Mouse (Mus musculus): ENCODE results near the gene Trpc7. TPM values are rescaled to one million over a fixed set of nuclear protein-coding genes. Genes with fewer than 3 reads are reported as not detected.

Gene Trpc7
- polyA plus RNA-seq, 1 experiment from 2014 or later: 3.7 TPM

DNA sequence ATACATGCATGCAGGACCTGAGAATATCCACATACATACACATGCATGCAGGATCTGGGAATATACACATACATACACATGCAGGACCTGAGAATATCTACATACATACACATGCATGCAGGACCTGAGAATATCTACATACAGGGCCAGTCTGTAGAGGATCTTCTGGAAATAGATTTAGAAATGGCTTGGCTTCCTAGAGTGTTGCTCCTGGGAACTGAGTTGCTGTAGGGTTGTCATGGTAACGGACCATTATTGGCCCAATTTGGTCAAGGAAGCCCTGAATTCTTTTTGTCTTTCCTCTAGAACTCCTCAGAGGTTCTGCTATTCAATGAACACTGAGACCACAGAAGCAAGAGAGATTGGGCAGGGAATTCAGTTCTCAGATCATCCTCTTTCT lies 113.2 kb downstream of the Trpc7 start:
- no peaks in the 10 kb centered on the region for H3K27me3 ChIP-seq
- no peaks in the 10 kb centered on the region for H3K9me3 ChIP-seq
- no peak overlapping the region for H3K27ac ChIP-seq (replicated peaks)
- H3K36me3 ChIP-seq: no peaks in the 10 kb centered on the region
- no peak overlapping the region for H3K4me2 ChIP-seq (replicated peaks)
- H3K4me1 ChIP-seq: peaks cover 10% of the 10 kb centered on the region
- H3K4me3 ChIP-seq: no peak overlapping the region
- ATAC-seq (replicated peaks): no peak
- WGBS: 90% methylated on average over 1 of the region's 1 CpGs
- no peak overlapping the region for H3K9ac ChIP-seq (replicated peaks)

DNA sequence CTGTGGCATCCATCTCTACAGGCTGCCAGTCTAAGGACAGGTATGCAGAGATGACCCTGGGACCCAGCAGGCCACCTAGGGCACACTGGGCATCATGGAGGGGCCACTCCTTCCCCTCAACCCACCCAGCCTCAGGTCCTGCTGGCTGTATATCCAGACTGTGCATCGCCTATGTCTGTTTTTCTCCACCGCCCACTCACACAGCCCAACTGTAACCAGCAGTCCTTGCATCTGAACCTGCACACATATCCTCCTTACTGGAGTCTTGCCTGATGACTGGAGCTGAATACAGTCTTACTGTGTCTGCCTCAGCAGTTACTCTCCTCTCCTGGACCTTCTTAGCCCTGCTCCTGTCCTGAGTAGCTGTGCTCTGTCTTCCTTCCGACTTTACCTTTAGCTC lies 114.1 kb downstream of the Trpc7 start:
- no peaks in the 10 kb centered on the region for H3K27me3 ChIP-seq
- no peak overlapping the region for H3K4me2 ChIP-seq (replicated peaks)
- H3K9me3 ChIP-seq: no peaks in the 10 kb centered on the region
- peaks cover 10% of the 10 kb centered on the region for H3K4me1 ChIP-seq
- 95% methylated on average over 3 of the region's 3 CpGs for WGBS
- H3K4me3 ChIP-seq: no peak overlapping the region
- ATAC-seq (replicated peaks): no peak
- no peak overlapping the region for H3K27ac ChIP-seq (replicated peaks)
- H3K9ac ChIP-seq (replicated peaks): no peak overlapping the region
- no peaks in the 10 kb centered on the region for H3K36me3 ChIP-seq

DNA sequence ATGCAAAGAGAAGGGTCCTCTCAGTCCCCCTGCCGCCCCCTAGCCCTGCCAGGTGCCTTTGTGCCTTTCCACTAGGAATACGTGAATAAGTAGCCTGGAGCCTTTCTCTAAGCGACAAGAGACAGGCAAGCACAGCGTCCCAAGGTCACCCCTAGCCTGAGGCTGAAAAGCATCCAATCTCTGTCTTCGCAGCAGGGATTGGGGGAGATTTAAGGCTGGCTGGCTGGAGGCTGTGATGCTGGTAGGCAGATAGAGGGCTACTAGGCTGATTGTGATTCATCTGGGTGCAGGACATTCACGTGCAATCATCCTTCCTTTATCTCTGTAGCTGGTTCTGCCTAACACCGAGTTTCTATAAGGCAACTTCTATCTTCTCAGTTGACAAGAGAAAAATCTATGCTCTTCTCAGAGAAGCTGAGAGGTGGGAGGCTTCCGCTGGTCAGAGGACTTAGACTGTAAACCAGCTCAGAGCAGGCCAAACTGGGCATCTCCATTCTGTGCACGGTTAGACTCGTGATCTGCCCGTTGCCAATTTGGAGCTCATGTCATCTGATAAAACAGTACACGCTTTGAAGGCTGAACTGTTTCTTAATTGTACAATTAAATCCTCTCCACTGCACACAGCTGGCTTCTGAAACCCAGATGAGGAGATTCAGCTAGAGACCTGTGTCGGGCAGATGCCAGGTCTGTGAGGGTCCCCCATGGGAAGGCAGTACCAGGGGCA lies 114.9 kb downstream of the Trpc7 start:
- Histone ChIP-seq H3K9me3 (no peaks in the 10 kb centered on the region), H3K4me2 (replicated peaks) (no peak overlapping the region), H3K4me3 (no peak overlapping the region), H3K36me3 (no peaks in the 10 kb centered on the region), H3K4me1 (peaks cover 10% of the 10 kb centered on the region), H3K27ac (replicated peaks) (peak overlapping the region; percentile 46), H3K9ac (replicated peaks) (no peak overlapping the region), H3K27me3 (no peaks in the 10 kb centered on the region)
- 39% methylated on average over 13 of the region's 13 CpGs for WGBS
- 0 out of 2 replicates have a peak, but pooled peaks have one; percentile 15 for ATAC-seq (replicated peaks)

DNA sequence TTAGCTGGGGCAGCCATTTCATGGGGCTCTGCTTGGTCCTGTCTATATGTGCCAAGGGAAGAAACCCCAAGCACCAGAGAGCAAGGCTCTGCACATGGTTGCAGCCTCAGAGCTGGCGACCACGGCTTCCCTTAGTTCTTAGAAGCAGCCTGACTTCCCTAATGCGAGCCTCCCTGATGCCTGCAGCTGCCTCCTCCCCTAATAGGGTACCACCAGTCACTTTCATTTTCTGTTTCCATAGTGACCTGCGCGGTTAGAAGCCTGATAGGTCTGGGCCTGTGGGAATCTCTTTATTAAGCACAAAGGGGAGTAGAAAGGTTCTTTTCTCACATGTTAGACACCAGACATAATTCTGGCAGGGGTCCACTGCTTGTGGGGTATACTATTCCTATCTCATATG lies 121.5 kb downstream of the Trpc7 start:
- Histone ChIP-seq H3K9me3 (no peaks in the 10 kb centered on the region), H3K27me3 (no peaks in the 10 kb centered on the region), H3K9ac (replicated peaks) (no peak overlapping the region), H3K27ac (replicated peaks) (peak overlapping the region; percentile 78), H3K4me1 (peaks cover 35% of the 10 kb centered on the region), H3K4me2 (replicated peaks) (peak overlapping the region; percentile 16; the same call in 1 of the 2 replicates), H3K4me3 (no peak overlapping the region), H3K36me3 (no peaks in the 10 kb centered on the region)
- peak; percentile 74 for ATAC-seq (replicated peaks)
- 4% methylated on average over 5 of the region's 5 CpGs for WGBS

DNA sequence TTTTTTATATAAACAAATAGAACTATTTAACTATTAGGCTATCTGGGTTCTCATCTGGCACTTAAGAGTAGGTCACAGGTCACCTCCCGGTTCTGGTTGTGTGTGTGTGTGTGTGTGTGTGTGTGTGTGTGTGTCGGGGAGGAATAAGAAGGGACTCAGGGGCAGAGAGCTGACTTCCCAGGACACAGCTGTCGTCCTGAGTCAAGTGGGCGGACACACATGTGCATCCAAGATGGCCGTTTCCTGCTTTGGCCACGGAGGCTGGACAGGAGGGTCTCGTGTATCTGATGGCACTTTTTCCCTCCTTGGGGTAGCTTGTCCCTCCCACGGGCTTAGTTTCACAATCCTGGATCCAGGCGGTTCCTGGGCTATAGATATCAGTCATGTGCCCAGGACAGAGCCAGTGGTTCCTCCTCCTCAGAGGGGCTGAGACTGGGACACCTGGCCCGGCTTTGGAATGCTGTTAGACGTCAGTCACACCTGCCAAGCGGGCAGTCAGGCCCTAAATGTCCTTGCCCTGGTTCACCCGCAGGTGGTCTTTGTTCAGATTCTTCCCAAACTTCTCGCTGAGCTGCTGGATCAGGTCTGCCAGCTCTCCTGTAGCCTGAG lies 122.4 kb downstream of the Trpc7 start:
- Histone ChIP-seq H3K4me1 (peaks cover 39% of the 10 kb centered on the region), H3K9ac (replicated peaks) (no peak overlapping the region), H3K27ac (replicated peaks) (peak overlapping the region; percentile 78), H3K9me3 (no peaks in the 10 kb centered on the region), H3K36me3 (no peaks in the 10 kb centered on the region), H3K4me3 (no peak overlapping the region), H3K4me2 (replicated peaks) (no peak overlapping the region), H3K27me3 (no peaks in the 10 kb centered on the region)
- 68% methylated on average over 14 of the region's 14 CpGs for WGBS
- no peak for ATAC-seq (replicated peaks)

DNA sequence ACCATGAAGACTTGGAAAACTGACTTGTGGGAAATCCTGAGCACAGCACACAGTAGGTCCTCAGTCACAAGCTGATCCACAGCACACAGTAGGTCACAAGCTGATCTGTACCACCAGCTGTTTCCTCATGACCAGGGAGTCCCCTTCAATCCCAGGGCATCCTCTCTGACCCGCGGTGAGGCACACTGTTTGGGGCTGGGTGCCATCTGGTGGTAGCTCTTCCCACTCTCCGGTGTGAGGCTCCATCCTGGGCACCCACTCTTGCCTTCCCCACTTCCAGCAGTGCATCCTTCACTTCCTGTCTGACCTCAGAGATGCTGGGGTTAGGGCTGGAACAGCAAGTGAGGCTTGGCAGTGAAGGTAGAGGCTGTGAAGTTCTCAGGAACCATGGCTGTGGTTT lies 123.2 kb downstream of the Trpc7 start:
- ATAC-seq (replicated peaks): no peak

DNA sequence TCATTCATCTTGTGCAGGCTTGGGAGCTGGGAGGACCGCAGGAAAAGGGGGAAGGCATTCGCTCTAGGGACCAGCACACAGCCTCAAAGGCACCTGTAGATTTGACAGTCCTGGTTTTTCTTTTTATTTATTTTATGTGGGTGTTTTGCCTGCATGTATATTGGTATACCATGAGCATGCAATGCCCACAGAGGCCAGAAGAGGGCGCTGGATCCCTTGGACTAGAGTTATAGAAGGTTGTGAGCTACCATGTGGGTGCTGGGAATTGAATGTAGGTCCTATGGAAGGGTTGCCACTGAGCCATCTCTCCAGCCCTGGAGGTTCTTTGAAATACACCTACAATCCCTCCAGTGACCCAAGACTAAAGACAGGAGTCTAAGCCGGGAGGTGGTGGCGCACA lies 125.0 kb downstream of the Trpc7 start:
- Histone ChIP-seq H3K9ac (replicated peaks) (no peak overlapping the region), H3K27me3 (no peaks in the 10 kb centered on the region), H3K27ac (replicated peaks) (peak overlapping the region; percentile 66), H3K4me1 (peaks cover 39% of the 10 kb centered on the region), H3K9me3 (no peaks in the 10 kb centered on the region), H3K4me3 (no peak overlapping the region), H3K4me2 (replicated peaks) (no peak overlapping the region), H3K36me3 (no peaks in the 10 kb centered on the region)
- WGBS: 53% methylated on average over 5 of the region's 5 CpGs
- ATAC-seq (replicated peaks): no peak

More for the DNA sequence above, 123.2 kb downstream of the Trpc7 start:
- no peak overlapping the region for H3K9ac ChIP-seq (replicated peaks)
- H3K4me1 ChIP-seq: peaks cover 39% of the 10 kb centered on the region
- H3K27ac ChIP-seq (replicated peaks): no peak overlapping the region
- H3K36me3 ChIP-seq: no peaks in the 10 kb centered on the region
- no peak overlapping the region for H3K4me3 ChIP-seq
- no peaks in the 10 kb centered on the region for H3K27me3 ChIP-seq
- H3K9me3 ChIP-seq: no peaks in the 10 kb centered on the region
- no peak overlapping the region for H3K4me2 ChIP-seq (replicated peaks)
- 55% methylated on average over 3 of the region's 3 CpGs for WGBS

DNA sequence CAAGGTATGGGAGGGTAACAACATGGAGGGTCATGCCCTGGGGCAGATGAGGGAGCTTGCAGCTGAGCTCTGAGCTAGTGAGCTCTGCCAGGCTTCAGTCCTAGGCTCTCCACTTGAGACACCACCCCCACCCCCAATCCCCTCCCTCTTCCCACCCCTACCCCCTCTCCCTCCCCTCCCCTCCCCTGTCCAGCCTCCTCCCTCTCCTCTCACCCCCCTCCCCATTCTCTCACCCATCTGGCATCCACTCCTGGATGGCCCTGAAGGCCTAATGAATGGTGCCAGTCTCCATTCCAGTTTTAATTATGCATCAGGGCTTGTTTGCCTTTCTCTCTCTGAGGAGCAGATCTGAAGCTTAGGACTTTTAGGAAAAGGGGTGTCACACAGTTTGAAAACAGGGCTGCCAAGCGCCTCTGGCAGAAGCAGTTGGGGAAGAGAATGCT lies 125.6 kb downstream of the Trpc7 start:
- Histone ChIP-seq H3K9me3 (no peaks in the 10 kb centered on the region), H3K27me3 (no peaks in the 10 kb centered on the region), H3K4me1 (peaks cover 38% of the 10 kb centered on the region), H3K27ac (replicated peaks) (peak overlapping the region; percentile 66), H3K4me3 (no peak overlapping the region), H3K36me3 (no peaks in the 10 kb centered on the region), H3K4me2 (replicated peaks) (no peak overlapping the region), H3K9ac (replicated peaks) (no peak overlapping the region)
- WGBS: 16% methylated on average over 1 of the region's 1 CpGs
- ATAC-seq (replicated peaks): peak; percentile 69

DNA sequence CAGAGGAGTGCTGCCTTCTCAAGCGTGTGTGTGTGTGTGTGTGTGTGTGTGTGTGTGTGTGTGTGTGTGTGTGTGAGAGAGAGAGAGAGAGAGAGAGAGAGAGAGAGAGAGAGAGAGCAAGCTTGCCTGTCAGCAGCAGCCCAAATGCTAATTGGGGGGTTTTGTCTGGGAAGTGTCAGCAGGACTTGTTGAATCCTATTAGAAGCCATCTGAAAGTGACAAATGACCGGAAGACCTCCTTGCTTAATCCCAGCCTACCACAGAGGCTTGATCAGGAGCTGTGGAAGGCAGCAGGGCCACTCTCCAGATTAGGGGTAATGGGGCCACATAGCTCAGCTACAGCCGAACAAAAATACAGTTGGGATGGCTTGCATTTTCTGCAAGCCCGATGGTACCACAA lies 126.4 kb downstream of the Trpc7 start:
- WGBS: 7% methylated on average over 4 of the region's 4 CpGs
- ATAC-seq (replicated peaks): no peak
- no peak overlapping the region for H3K9ac ChIP-seq (replicated peaks)

DNA sequence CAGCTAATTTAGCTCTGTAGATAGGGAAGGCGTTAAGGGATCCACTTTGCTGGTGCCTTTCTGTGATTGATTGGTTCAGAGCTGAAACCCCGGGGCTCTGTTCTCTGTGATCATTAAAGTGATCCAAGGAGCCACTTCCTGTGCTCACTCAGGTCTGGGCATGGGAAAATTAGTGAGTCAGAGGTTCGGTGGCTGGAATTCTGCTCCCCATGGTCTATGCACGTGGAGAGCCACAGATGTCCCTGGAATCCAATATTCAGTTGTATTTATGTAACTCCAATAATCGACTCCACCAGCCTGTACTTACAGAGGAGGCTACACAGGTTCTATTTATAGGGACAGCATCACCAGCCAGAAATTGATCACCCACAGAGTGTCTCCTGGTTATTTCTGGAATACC lies 129.6 kb downstream of the Trpc7 start:
- Histone ChIP-seq H3K9ac (replicated peaks) (no peak overlapping the region), H3K4me2 (replicated peaks) (no peak overlapping the region), H3K4me1 (peaks cover 35% of the 10 kb centered on the region), H3K36me3 (no peaks in the 10 kb centered on the region), H3K27me3 (no peaks in the 10 kb centered on the region), H3K4me3 (no peak overlapping the region), H3K9me3 (no peaks in the 10 kb centered on the region), H3K27ac (replicated peaks) (no peak overlapping the region)
- no peak for ATAC-seq (replicated peaks)
- WGBS: 52% methylated on average over 5 of the region's 5 CpGs

More for the DNA sequence above, 126.4 kb downstream of the Trpc7 start:
- Histone ChIP-seq H3K36me3 (no peaks in the 10 kb centered on the region), H3K4me2 (replicated peaks) (no peak overlapping the region), H3K4me3 (no peak overlapping the region), H3K9me3 (no peaks in the 10 kb centered on the region), H3K27me3 (no peaks in the 10 kb centered on the region), H3K4me1 (peaks cover 30% of the 10 kb centered on the region), H3K27ac (replicated peaks) (peak overlapping the region; percentile 66)

DNA sequence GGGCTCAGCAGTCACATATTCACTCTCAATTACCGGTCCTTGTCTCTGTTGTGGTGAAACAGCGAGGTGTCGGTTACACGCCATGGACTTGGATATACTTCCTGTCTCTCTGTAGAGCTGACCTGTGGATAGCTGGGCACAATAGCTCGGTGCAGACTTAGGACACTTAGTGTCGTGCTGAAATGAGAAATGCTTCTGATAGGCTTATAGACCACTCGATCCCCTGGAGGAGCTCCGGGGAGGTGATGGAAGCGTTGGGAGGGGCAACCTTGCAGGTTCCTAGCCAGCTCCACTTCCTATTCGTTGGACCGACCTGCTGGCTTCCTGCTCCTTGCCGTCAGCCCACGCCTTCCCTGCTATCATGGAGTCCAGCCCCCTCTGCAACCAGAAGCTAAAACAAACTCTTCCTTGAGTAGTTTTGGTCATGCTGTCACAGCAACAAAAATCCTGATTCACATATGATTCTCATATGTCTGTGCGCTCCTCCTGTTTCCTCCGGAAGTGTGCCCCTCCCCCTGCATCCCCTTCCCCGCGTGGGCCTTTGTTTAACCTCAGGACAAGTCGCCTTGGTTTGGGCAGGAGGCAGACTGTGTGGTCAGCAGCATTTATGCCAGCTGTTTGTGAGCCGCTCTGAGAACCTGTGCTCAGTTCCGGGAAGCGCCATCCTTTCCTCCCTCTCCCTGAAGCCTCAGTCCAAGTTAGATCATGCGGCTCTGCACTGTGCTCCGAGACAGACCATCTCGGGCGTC lies 130.3 kb downstream of the Trpc7 start:
- no peaks in the 10 kb centered on the region for H3K36me3 ChIP-seq
- no peak overlapping the region for H3K4me2 ChIP-seq (replicated peaks)
- WGBS: 66% methylated on average over 25 of the region's 25 CpGs
- H3K9ac ChIP-seq (replicated peaks): no peak overlapping the region
- no peak overlapping the region for H3K4me3 ChIP-seq
- H3K27me3 ChIP-seq: no peaks in the 10 kb centered on the region
- no peak for ATAC-seq (replicated peaks)
- no peaks in the 10 kb centered on the region for H3K9me3 ChIP-seq
- H3K27ac ChIP-seq (replicated peaks): no peak overlapping the region
- peaks cover 31% of the 10 kb centered on the region for H3K4me1 ChIP-seq
